In genomic region chr10:78605080-78605479, GRCm38 (mm10) we compare ENCODE assay signal across 9 mouse cellular contexts. TPM values are rescaled to one million over a fixed set of nuclear protein-coding genes. Genes with fewer than 3 reads are reported as not detected.
DNase-seq lines count a peak whose midpoint lies in the region; ATAC-seq lines count a peak whose summit lies in the region.
"Had no signal": no experiment of that assay in that cellular context is flagged by ENCODE, and none has a peak within 500 bp of the region (broad histone marks: within the 10 kb centered on the region; RNA-seq: fewer than 3 reads in every experiment).

No protein-coding gene starts in this region.

- no peaks in the 10 kb centered on the region for H3K4me1 ChIP-seq in hindbrain, embryonic 14.5 days (replicated peaks; ENCODE audit: control insufficient read depth, insufficient read depth, low read length)
- no peaks in the 10 kb centered on the region for H3K4me1 ChIP-seq in hindbrain, embryonic 12.5 days
- H3K4me1 ChIP-seq: limb, embryonic 13.5 days had no signal

- no peaks in the 10 kb centered on the region for H3K9me3 ChIP-seq in hindbrain, embryonic 14.5 days (ENCODE audit: control insufficient read depth, low read length)
- no peaks in the 10 kb centered on the region for H3K9me3 ChIP-seq in hindbrain, embryonic 12.5 days (replicated peaks)
- H3K9me3 ChIP-seq: limb, embryonic 13.5 days had no signal

- peak; percentile 46 for DNase-seq in hindbrain, embryonic 14.5 days (ENCODE audit: low spot score)
- peak; percentile 86 for DNase-seq in CD4-positive, CD25-positive, alpha-beta regulatory T cell, adult 2 months (ENCODE audit: low read depth, low spot score)
- DNase-seq in ZHBTc4 (ENCODE audit: low read depth, low spot score) = peak; percentile 53
- peak; percentile 63 for DNase-seq in lung, postnatal 14 days
- DNase-seq in ovary, postnatal 14 days (ENCODE audit: low spot score) = no peak

- no peaks in the 10 kb centered on the region for H3K36me3 ChIP-seq in hindbrain, embryonic 14.5 days (replicated peaks; ENCODE audit: control insufficient read depth, insufficient read depth)
- H3K36me3 ChIP-seq in hindbrain, embryonic 12.5 days = no peaks in the 10 kb centered on the region
- H3K36me3 ChIP-seq: limb, embryonic 13.5 days had no signal

- no peak for ATAC-seq in hindbrain, embryonic 14.5 days (ENCODE audit: low FRiP score)
- ATAC-seq in hindbrain, embryonic 12.5 days (ENCODE audit: low FRiP score) = no peak
- ATAC-seq in granulocyte monocyte progenitor cell, adult 5-6 weeks (replicated peaks; ENCODE audit: poor library complexity, severe bottlenecking) = 0 out of 2 replicates have a peak, but pooled peaks have one; percentile 42
- no peak for ATAC-seq in erythroblast, adult 5-6 weeks (replicated peaks; ENCODE audit: low FRiP score, poor library complexity, severe bottlenecking)

- no peak overlapping the region for H3K4me2 ChIP-seq in hindbrain, embryonic 14.5 days (replicated peaks)
- H3K4me2 ChIP-seq in hindbrain, embryonic 12.5 days (replicated peaks) = no peak overlapping the region
- H3K4me2 ChIP-seq: limb, embryonic 13.5 days had no signal

- WGBS in hindbrain, embryonic 14.5 days = 47% methylated on average over 3 of the region's 3 CpGs
- 39% methylated on average over 3 of the region's 3 CpGs for WGBS in hindbrain, embryonic 12.5 days

- no peaks in the 10 kb centered on the region for H3K27me3 ChIP-seq in hindbrain, embryonic 14.5 days (ENCODE audit: control insufficient read depth, insufficient read depth, low read length)
- 0 out of 2 replicates have a peak, but pooled peaks cover 3% of the 10 kb centered on the region for H3K27me3 ChIP-seq in hindbrain, embryonic 12.5 days
- H3K27me3 ChIP-seq: limb, embryonic 13.5 days had no signal

- H3K27ac ChIP-seq in hindbrain, embryonic 14.5 days = no peak overlapping the region
- H3K27ac ChIP-seq in hindbrain, embryonic 12.5 days = no peak overlapping the region
- H3K27ac ChIP-seq: limb, embryonic 13.5 days had no signal

- H3K9ac ChIP-seq in hindbrain, embryonic 14.5 days = no peak overlapping the region
- H3K9ac ChIP-seq in hindbrain, embryonic 12.5 days = no peak overlapping the region
- H3K9ac ChIP-seq: limb, embryonic 13.5 days had no signal

- H3K4me3 ChIP-seq in hindbrain, embryonic 14.5 days (replicated peaks; ENCODE audit: low read length) = no peak overlapping the region
- H3K4me3 ChIP-seq in hindbrain, embryonic 12.5 days = no peak overlapping the region
- H3K4me3 ChIP-seq: limb, embryonic 13.5 days had no signal

RNA-seq across cellular contexts. Expression of gene Olfr1357, which starts 12.8 kb away (rescaled TPM):
- polyA plus RNA-seq in hindbrain, embryonic 14.5 days (2014; fragmentation: Nextera tagmentation; extraction: Ambion mirVana) = not detected in 2 replicates
- not detected in 2 replicates for polyA plus RNA-seq in hindbrain, embryonic 12.5 days (2016; fragmentation: Nextera tagmentation; extraction: Ambion mirVana)
- total RNA-seq in granulocyte monocyte progenitor cell, adult 5-6 weeks (2014; fragmentation: Nextera tagmentation) = not detected in 2 replicates
- total RNA-seq in granulocyte monocyte progenitor cell, adult 5-6 weeks (2017) = not detected in 2 replicates
- not detected in 2 replicates for total RNA-seq in erythroblast, adult 5-6 weeks (2015; ENCODE audit: low replicate concordance)
- not detected in 2 replicates for total RNA-seq in erythroblast, adult 5-6 weeks (2017; ENCODE audit: low replicate concordance)
- polyA plus RNA-seq: limb, embryonic 13.5 days had no signal

RNA-seq across cellular contexts. Expression of gene Syde1, which starts 13.3 kb away (rescaled TPM):
- 3.6 and 4.2 TPM in 2 replicates for polyA plus RNA-seq in hindbrain, embryonic 14.5 days (2014; fragmentation: Nextera tagmentation; extraction: Ambion mirVana)
- polyA plus RNA-seq in hindbrain, embryonic 12.5 days (2016; fragmentation: Nextera tagmentation; extraction: Ambion mirVana) = 9.2 and 10.8 TPM in 2 replicates
- total RNA-seq in granulocyte monocyte progenitor cell, adult 5-6 weeks (2014; fragmentation: Nextera tagmentation) = 0.21 and 2.4 TPM in 2 replicates
- total RNA-seq in granulocyte monocyte progenitor cell, adult 5-6 weeks (2017) = 0.43 and 0.67 TPM in 2 replicates
- not detected in 2 replicates for total RNA-seq in erythroblast, adult 5-6 weeks (2015; ENCODE audit: low replicate concordance)
- 0.14 TPM in 1 of 2 replicates, not detected in the other for total RNA-seq in erythroblast, adult 5-6 weeks (2017; ENCODE audit: low replicate concordance)

RNA-seq across cellular contexts. Expression of gene Ilvbl, which starts 30.9 kb away (rescaled TPM):
- polyA plus RNA-seq in hindbrain, embryonic 14.5 days (2014; fragmentation: Nextera tagmentation; extraction: Ambion mirVana) = 42.7 and 46.0 TPM in 2 replicates
- 45.0 and 51.6 TPM in 2 replicates for polyA plus RNA-seq in hindbrain, embryonic 12.5 days (2016; fragmentation: Nextera tagmentation; extraction: Ambion mirVana)
- 32.0 and 52.0 TPM in 2 replicates for total RNA-seq in granulocyte monocyte progenitor cell, adult 5-6 weeks (2014; fragmentation: Nextera tagmentation)
- total RNA-seq in granulocyte monocyte progenitor cell, adult 5-6 weeks (2017) = 15.7 and 19.9 TPM in 2 replicates
- 5.6 and 6.5 TPM in 2 replicates for total RNA-seq in erythroblast, adult 5-6 weeks (2015; ENCODE audit: low replicate concordance)
- total RNA-seq in erythroblast, adult 5-6 weeks (2017; ENCODE audit: low replicate concordance) = 8.4 and 12.7 TPM in 2 replicates
